Mouse (Mus musculus) G1E (cell line): ENCODE measurements around the gene Ncor2. TPM values are rescaled to one million over a fixed set of nuclear protein-coding genes. Genes with fewer than 3 reads are reported as not detected.

Experiments
- ATAC-seq: 2 replicates; pipeline ENCODE4 v1.8.0; 2016; ENCODE audit warnings: mild to moderate bottlenecking; ENCODE audit not compliant: insufficient number of reproducible peaks, poor library complexity, low FRiP score, severe bottlenecking; ENCODE audit errors: extremely low read depth
- DNase-seq: peaks from one replicate; pipeline ENCODE4 v3.0.0; 2012; ENCODE audit warnings: low spot score
- H3K27me3 ChIP-seq: 2 replicates; pipeline ENCODE4 v1.6.1; 2012; ENCODE audit warnings: mild to moderate bottlenecking, low read length, inconsistent platforms; ENCODE audit not compliant: insufficient read depth
- H3K36me3 ChIP-seq: replicated peaks from 2 replicates; pipeline ENCODE3; 2012; ENCODE audit warnings: mild to moderate bottlenecking, inconsistent platforms
- H3K4me1 ChIP-seq: 2 replicates; pipeline ENCODE4 v1.6.1; 2012; ENCODE audit warnings: low read depth, low read length, inconsistent platforms, mixed read lengths; ENCODE audit not compliant: insufficient read depth
- H3K4me3 ChIP-seq: 2 replicates; pipeline ENCODE4 v1.5.1; 2012; ENCODE audit warnings: low read depth, mild to moderate bottlenecking, inconsistent platforms, low read length, moderate library complexity, mixed read lengths
- H3K9me3 ChIP-seq: replicated peaks from 2 replicates; pipeline ENCODE4 v1.6.1; 2012; ENCODE audit warnings: inconsistent platforms
- CTCF ChIP-seq: IDR thresholded peaks from 2 replicates; pipeline ENCODE4 v1.5.1; 2012; ENCODE audit warnings: low read depth, low read length, inconsistent platforms, mixed read lengths
- GATA1 ChIP-seq: IDR thresholded peaks from 2 replicates; pipeline ENCODE4 v1.6.1; 2012; ENCODE audit warnings: borderline replicate concordance, low read length, inconsistent platforms, mixed read lengths
- GATA2 ChIP-seq: IDR thresholded peaks from 2 replicates; pipeline ENCODE4 v1.6.1; 2012; ENCODE audit warnings: low read depth, low read length, inconsistent platforms, borderline replicate concordance
- POLR2AphosphoS5 ChIP-seq: IDR thresholded peaks from 2 replicates; pipeline ENCODE4 v1.6.1; 2012; ENCODE audit warnings: low read depth, low read length, inconsistent platforms; ENCODE audit not compliant: insufficient replicate concordance
- TAL1 ChIP-seq: conservative IDR thresholded peaks from 2 replicates; pipeline ENCODE4 v1.6.1; 2012; ENCODE audit warnings: low read depth, low read length, inconsistent platforms, mixed read lengths
- polyA plus RNA-seq: library from polyadenylated mRNA; stranded (reverse); fragments of >175 nt; gene quantifications from 2 replicates; pipeline ENCODE4 v1.2.3, GENCODE M21; 2012
- total RNA-seq, 2 experiments: library from RNA; stranded (forward) in 1 of 2; stranded (reverse) in 1 of 2; fragments of 200-1000 nt in 1 of 2; fragments of >200 nt in 1 of 2; fragmentation: Nextera tagmentation in 1 of 2; gene quantifications; 2 replicates each; pipeline ENCODE4 v1.2.3; 2014 to 2017

Ncor2 gene
- total and polyA plus RNA-seq, 3 experiments: 0.09 TPM; not detected in 2

DNA sequence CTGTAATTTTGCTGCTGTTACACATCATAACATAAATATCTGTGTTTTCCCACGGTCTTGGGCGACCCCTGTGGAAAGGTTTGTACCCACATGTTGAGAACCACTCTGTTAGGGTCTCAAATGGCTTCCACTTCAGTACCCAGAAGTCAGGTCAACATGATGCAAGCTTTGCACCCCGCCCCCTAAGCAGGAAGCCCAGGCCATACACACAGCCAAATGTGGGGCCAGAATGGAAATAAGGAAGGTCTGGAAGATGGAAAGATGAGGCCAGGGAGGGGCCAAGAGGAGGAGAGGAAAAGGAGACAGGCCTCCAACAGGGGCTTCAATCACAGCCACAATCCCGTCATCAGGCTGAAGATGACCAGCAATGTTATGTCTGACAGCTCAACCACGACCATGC, 37.1 kb downstream of the Ncor2 start:
- no peak for TF ChIP-seq GATA2
- no peak for TF ChIP-seq TAL1
- TF ChIP-seq GATA1: no peak
- no peak for TF ChIP-seq POLR2AphosphoS5
- TF ChIP-seq CTCF: no peak
- DNase-seq: no peak
- no peak for ATAC-seq
- Histone ChIP-seq H3K9me3 (peaks cover 90% of the 10 kb centered on the region), H3K36me3 (no peaks in the 10 kb centered on the region), H3K4me1 (no peaks in the 10 kb centered on the region), H3K4me3 (no peak overlapping the region), H3K27me3 (no peaks in the 10 kb centered on the region)

DNA sequence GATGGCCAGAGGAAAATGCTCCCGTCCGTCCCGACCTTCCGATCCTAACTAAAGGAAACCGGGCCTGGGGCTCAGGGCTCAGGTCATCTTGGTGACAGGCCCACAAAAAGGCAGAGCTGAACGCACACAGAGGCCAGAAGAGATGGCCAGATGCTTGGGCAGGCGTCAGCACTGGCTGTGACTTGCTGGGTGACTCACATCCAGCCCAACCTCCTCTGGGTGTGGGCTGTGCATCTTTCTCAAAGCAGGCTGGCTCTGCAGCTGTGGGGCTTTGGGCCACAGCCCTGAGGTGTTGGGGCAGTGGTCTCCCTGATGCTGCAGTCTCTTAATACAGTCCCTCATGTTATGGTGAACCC, 37.5 kb downstream of the Ncor2 start:
- H3K9me3 ChIP-seq: peaks cover 91% of the 10 kb centered on the region
- no peaks in the 10 kb centered on the region for H3K36me3 ChIP-seq
- no peaks in the 10 kb centered on the region for H3K4me1 ChIP-seq
- ATAC-seq: no peak
- H3K27me3 ChIP-seq: no peaks in the 10 kb centered on the region
- H3K4me3 ChIP-seq: no peak overlapping the region
- TF ChIP-seq GATA1 (no peak), CTCF (no peak), POLR2AphosphoS5 (no peak), GATA2 (no peak), TAL1 (no peak)
- no peak for DNase-seq

DNA sequence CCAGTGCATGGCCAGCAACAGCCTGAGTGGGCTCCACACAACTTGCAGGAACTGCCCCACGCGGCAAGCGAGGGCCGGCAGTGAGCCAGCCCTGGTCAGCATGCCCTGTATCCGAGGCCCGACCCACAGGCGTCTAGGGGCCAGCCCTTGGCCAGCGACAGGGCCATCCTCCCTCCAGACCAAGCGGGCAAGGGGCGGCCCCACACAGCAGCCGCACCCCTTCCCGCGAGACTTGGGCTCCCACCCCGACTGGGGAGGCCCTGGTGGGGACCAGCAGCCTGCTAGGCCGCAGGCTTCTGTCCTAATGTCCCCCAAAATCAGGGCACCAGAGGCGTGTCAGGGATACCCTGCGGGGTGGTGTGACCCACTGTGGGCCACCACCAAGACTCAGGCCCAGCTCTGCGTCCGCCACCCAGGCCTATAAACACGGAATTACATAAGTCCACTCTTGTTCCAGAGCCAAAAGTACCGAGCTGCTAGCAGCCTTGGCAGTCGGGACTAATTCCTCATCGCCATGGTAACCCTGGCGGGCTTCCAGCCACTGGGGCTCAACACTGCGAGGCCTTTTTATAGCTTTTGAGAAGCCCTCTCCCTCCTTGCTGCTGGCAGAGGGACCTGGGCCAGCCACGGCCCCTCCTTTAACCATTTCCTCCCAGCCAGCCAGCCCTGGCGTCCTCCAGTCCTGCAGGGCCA, 38.0 kb downstream of the Ncor2 start:
- no peaks in the 10 kb centered on the region for H3K27me3 ChIP-seq
- peak overlapping the region; percentile 0; the same call in 1 of the 2 replicates for H3K4me3 ChIP-seq
- H3K36me3 ChIP-seq: no peaks in the 10 kb centered on the region
- ATAC-seq: no peak
- DNase-seq: no peak
- no peaks in the 10 kb centered on the region for H3K4me1 ChIP-seq
- H3K9me3 ChIP-seq: peaks cover 91% of the 10 kb centered on the region
- TF ChIP-seq GATA1: no peak
- no peak for TF ChIP-seq TAL1
- no peak for TF ChIP-seq GATA2
- no peak for TF ChIP-seq CTCF
- no peak for TF ChIP-seq POLR2AphosphoS5

DNA sequence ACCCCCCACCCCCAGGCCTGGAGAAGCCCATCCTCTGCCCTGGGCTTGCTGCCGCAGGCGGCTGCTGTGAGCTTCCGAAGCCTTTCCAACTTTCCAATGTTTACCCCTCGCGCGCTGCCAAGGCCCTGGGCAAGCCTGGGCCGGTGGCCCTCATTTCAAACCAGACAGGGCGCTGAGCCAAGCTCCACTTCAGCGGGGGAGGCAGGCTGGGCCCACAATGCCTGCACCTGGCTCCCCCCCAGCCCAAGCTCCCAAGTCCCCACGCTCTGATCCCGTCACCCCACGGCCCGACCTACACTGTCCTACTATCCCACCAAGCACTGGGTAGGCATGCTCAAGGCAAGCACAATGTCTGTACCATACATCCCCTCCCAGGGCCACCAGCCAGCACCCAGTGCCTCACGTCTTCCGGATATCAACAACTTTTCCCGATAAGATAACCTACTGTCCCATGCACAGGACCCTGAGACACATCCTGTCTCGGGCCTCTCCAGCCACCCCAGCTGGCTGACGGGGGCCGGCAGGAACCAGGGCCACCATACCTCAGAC, 38.8 kb downstream of the Ncor2 start:
- Histone ChIP-seq H3K4me3 (peak overlapping the region; percentile 0; the same call in 1 of the 2 replicates), H3K36me3 (no peaks in the 10 kb centered on the region)
- TF ChIP-seq CTCF (no peak), TAL1 (no peak), GATA2 (no peak), GATA1 (no peak), POLR2AphosphoS5 (no peak)

DNA sequence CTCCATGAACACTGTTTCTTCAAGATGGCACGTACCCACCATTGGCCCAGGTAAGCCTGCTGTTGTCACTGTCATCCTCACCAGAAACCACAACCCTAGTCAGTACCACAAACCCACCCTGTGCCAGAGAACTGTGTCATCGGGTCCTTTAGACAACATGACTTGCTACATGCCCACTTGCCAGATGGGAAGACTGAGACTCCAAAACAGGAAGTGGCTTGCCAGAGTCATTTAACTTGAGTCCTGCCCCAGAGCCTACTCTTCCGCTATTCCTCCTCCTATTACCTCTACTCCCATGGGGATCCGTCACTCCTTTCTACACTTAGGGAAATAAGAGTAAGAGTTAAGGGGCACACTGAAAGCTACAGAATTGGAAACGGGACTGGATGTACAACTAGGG, 39.4 kb downstream of the Ncor2 start:
- H3K4me3 ChIP-seq: no peak overlapping the region
- H3K27me3 ChIP-seq: no peaks in the 10 kb centered on the region
- no peak for DNase-seq
- no peaks in the 10 kb centered on the region for H3K4me1 ChIP-seq
- H3K9me3 ChIP-seq: peaks cover 91% of the 10 kb centered on the region
- TF ChIP-seq CTCF: no peak
- no peak for TF ChIP-seq POLR2AphosphoS5
- TF ChIP-seq GATA2: no peak
- no peak for TF ChIP-seq TAL1
- no peak for TF ChIP-seq GATA1
- no peaks in the 10 kb centered on the region for H3K36me3 ChIP-seq
- no peak for ATAC-seq

More for the DNA sequence above, 38.8 kb downstream of the Ncor2 start:
- H3K9me3 ChIP-seq: peaks cover 87% of the 10 kb centered on the region
- ATAC-seq (no peak), DNase-seq (no peak)
- no peaks in the 10 kb centered on the region for H3K4me1 ChIP-seq
- H3K27me3 ChIP-seq: no peaks in the 10 kb centered on the region

DNA sequence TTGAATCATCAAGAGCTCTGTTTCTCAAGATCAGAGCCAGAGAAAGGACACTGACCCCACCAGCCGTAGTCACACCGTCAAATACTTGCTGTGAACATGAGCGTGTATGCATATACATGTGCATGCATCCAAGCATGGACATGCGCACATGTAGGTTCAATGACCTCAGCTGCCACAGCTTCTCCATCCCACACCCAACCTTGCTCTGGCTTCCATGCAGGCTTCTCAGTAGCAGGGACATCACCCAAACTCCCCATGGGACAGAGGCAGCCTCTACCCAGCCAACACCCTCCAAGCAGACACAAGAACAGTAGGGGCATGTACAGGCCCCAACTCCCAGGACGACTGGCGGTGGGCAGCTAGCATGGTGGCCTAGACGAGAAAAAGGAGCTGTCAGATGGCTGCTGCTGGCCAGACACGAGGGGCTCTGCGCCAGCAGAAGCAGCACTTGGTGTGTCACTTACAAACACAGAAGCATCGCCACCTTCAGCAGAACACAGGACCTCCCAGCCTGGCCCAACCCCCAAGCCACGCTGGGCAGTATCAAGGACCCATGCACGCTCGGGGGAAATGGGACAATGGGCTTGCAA, 40.1 kb downstream of the Ncor2 start:
- TF ChIP-seq CTCF (no peak), POLR2AphosphoS5 (no peak)
- no peaks in the 10 kb centered on the region for H3K4me1 ChIP-seq
- ATAC-seq: no peak
- no peaks in the 10 kb centered on the region for H3K36me3 ChIP-seq
- H3K4me3 ChIP-seq: no peak overlapping the region; the same call in 1 of the 2 replicates
- H3K27me3 ChIP-seq: no peaks in the 10 kb centered on the region
- H3K9me3 ChIP-seq: peaks cover 93% of the 10 kb centered on the region
- DNase-seq: no peak
